Mouse (Mus musculus) neural tube, embryonic 14.5 days (tissue): ENCODE data around the gene Prkcq. TPM values are rescaled to one million over a fixed set of nuclear protein-coding genes. Genes with fewer than 3 reads are reported as not detected.
A peak's percentile ranks its signal among the peaks of the same experiment; 100 is the strongest.

Source experiments
- ATAC-seq: fragments of 200-750 bp; cut with Nextera tagmentation; 2 replicates; pipeline ENCODE4 v1.8.0; 2017; ENCODE audit warnings: low read depth, mild to moderate bottlenecking, moderate TSS enrichment, moderate library complexity
- H3K27ac ChIP-seq: fragments of 300-500 bp; sonication (generic); 2 replicates; pipeline ENCODE4 v1.5.1; 2014; ENCODE audit warnings: low read depth, mild to moderate bottlenecking, control low read depth, low read length, moderate library complexity, mixed read lengths
- H3K27me3 ChIP-seq: fragments of 300-500 bp; sonication (generic); 2 replicates; pipeline ENCODE4 v1.6.1; 2014; ENCODE audit warnings: low read length; ENCODE audit not compliant: control insufficient read depth, insufficient read depth
- H3K36me3 ChIP-seq: fragments of 300-500 bp; sonication (generic); 2 replicates; pipeline ENCODE4 v1.6.1; 2014; ENCODE audit warnings: low read length, mixed read lengths; ENCODE audit not compliant: control insufficient read depth, insufficient read depth
- H3K4me1 ChIP-seq: fragments of 300-500 bp; sonication (generic); 2 replicates; pipeline ENCODE4 v1.6.1; 2014; ENCODE audit warnings: low read length; ENCODE audit not compliant: control insufficient read depth, insufficient read depth
- H3K4me2 ChIP-seq: fragments of 300-500 bp; sonication (generic); 2 replicates; pipeline ENCODE4 v1.6.1; 2014; ENCODE audit warnings: mild to moderate bottlenecking, low read depth, low read length, control low read depth
- H3K4me3 ChIP-seq: fragments of 300-500 bp; sonication (generic); 2 replicates; pipeline ENCODE4 v1.5.1; 2014; ENCODE audit warnings: low read depth, low read length, control low read depth, mixed read lengths
- H3K9ac ChIP-seq: fragments of 300-500 bp; sonication (generic); replicated peaks from 2 replicates; pipeline ENCODE4 v1.6.1; 2014; ENCODE audit warnings: low read depth, mild to moderate bottlenecking, control low read depth, low read length, mixed read lengths
- H3K9me3 ChIP-seq: fragments of 300-500 bp; sonication (generic); 2 replicates; pipeline ENCODE4 v1.6.1; 2016; ENCODE audit warnings: low read length; ENCODE audit not compliant: control insufficient read depth
- WGBS: fragments of 180-500 bp; shearing (Covaris S2); extraction: QIAGEN DNeasy Blood & Tissue Kit; methylation state at CpG from one replicate; pipeline ENCODE4 v1.1.7; 2014; 5-methylcytosine and 5-hydroxymethylcytosine counted together
- polyA plus RNA-seq: library from polyadenylated mRNA; unstranded; fragments of >200 nt; fragmentation: Nextera tagmentation; extraction: Ambion mirVana; gene quantifications from 2 replicates; pipeline ENCODE4 v1.2.1, GENCODE M21; 2014

Gene Prkcq
- polyA plus RNA-seq, 1 experiment from 2014 or later: 39.0 TPM

GRCm38 (mm10) chr2:11278965-11279364 is 107.1 kb downstream of the Prkcq start:
- no peak for ATAC-seq
- Histone ChIP-seq H3K27ac (no peak overlapping the region), H3K4me3 (no peak overlapping the region), H3K4me1 (no peaks in the 10 kb centered on the region), H3K27me3 (no peaks in the 10 kb centered on the region), H3K9me3 (no peaks in the 10 kb centered on the region), H3K4me2 (no peak overlapping the region), H3K36me3 (no peaks in the 10 kb centered on the region), H3K9ac (no peak overlapping the region)
- WGBS: 77% methylated on average over 7 of the region's 7 CpGs

GRCm38 (mm10) chr2:11280247-11280646 is 108.3 kb downstream of the Prkcq start:
- Histone ChIP-seq H3K27ac (no peak overlapping the region), H3K27me3 (no peaks in the 10 kb centered on the region), H3K4me1 (no peaks in the 10 kb centered on the region), H3K4me3 (no peak overlapping the region), H3K4me2 (no peak overlapping the region), H3K36me3 (no peaks in the 10 kb centered on the region), H3K9ac (no peak overlapping the region), H3K9me3 (no peaks in the 10 kb centered on the region)
- no peak for ATAC-seq
- 73% methylated on average over 2 of the region's 2 CpGs for WGBS

GRCm38 (mm10) chr2:11287834-11288530 is 116.1 kb downstream of the Prkcq start:
- ATAC-seq: peak; percentile 79
- 77% methylated on average over 18 of the region's 18 CpGs for WGBS
- no peak overlapping the region for H3K4me3 ChIP-seq

GRCm38 (mm10) chr2:11288531-11288846 is 116.6 kb downstream of the Prkcq start:
- H3K36me3 ChIP-seq: no peaks in the 10 kb centered on the region
- no peak overlapping the region for H3K27ac ChIP-seq
- peak; percentile 93 for ATAC-seq
- H3K9ac ChIP-seq: no peak overlapping the region
- no peak overlapping the region for H3K4me3 ChIP-seq
- H3K4me2 ChIP-seq: no peak overlapping the region
- no peaks in the 10 kb centered on the region for H3K9me3 ChIP-seq
- 5% methylated on average over 7 of the region's 7 CpGs for WGBS
- H3K4me1 ChIP-seq: no peaks in the 10 kb centered on the region
- no peaks in the 10 kb centered on the region for H3K27me3 ChIP-seq

More at GRCm38 (mm10) chr2:11287834-11288530, 116.1 kb downstream of the Prkcq start:
- H3K27ac ChIP-seq: no peak overlapping the region
- no peak overlapping the region for H3K9ac ChIP-seq
- no peaks in the 10 kb centered on the region for H3K27me3 ChIP-seq
- H3K9me3 ChIP-seq: no peaks in the 10 kb centered on the region
- no peaks in the 10 kb centered on the region for H3K36me3 ChIP-seq
- no peaks in the 10 kb centered on the region for H3K4me1 ChIP-seq
- no peak overlapping the region for H3K4me2 ChIP-seq

GRCm38 (mm10) chr2:11290931-11291330 is 119.0 kb downstream of the Prkcq start:
- Histone ChIP-seq H3K36me3 (no peaks in the 10 kb centered on the region), H3K9ac (no peak overlapping the region), H3K4me2 (no peak overlapping the region), H3K4me3 (no peak overlapping the region), H3K27ac (no peak overlapping the region), H3K4me1 (no peaks in the 10 kb centered on the region), H3K9me3 (no peaks in the 10 kb centered on the region), H3K27me3 (no peaks in the 10 kb centered on the region)
- ATAC-seq: no peak
- WGBS: 94% methylated on average over 6 of the region's 6 CpGs

- no peaks in the 10 kb centered on the region for H3K9me3 ChIP-seq
- H3K9ac ChIP-seq: no peak overlapping the region
- ATAC-seq: no peak
- H3K4me1 ChIP-seq: no peaks in the 10 kb centered on the region
- H3K4me2 ChIP-seq: no peak overlapping the region
- no peaks in the 10 kb centered on the region for H3K27me3 ChIP-seq
- H3K36me3 ChIP-seq: no peaks in the 10 kb centered on the region
- H3K4me3 ChIP-seq: no peak overlapping the region
- H3K27ac ChIP-seq: no peak overlapping the region
- 79% methylated on average over 9 of the region's 9 CpGs for WGBS
Observed at GRCm38 (mm10) chr2:11291570-11292405, 119.9 kb downstream of the Prkcq start.

- no peak overlapping the region for H3K4me2 ChIP-seq
- ATAC-seq: no peak
- 86% methylated on average over 13 of the region's 13 CpGs for WGBS
- H3K36me3 ChIP-seq: no peaks in the 10 kb centered on the region
- H3K9me3 ChIP-seq: no peaks in the 10 kb centered on the region
- no peaks in the 10 kb centered on the region for H3K4me1 ChIP-seq
- H3K27me3 ChIP-seq: no peaks in the 10 kb centered on the region
- no peak overlapping the region for H3K27ac ChIP-seq
- no peak overlapping the region for H3K9ac ChIP-seq
- no peak overlapping the region for H3K4me3 ChIP-seq
Observed at GRCm38 (mm10) chr2:11293144-11293543, 121.2 kb downstream of the Prkcq start.

GRCm38 (mm10) chr2:11294643-11295191 is 122.8 kb downstream of the Prkcq start:
- no peaks in the 10 kb centered on the region for H3K27me3 ChIP-seq
- no peaks in the 10 kb centered on the region for H3K4me1 ChIP-seq
- no peak overlapping the region for H3K27ac ChIP-seq
- ATAC-seq: no peak
- H3K9me3 ChIP-seq: no peaks in the 10 kb centered on the region
- H3K9ac ChIP-seq: no peak overlapping the region
- no peaks in the 10 kb centered on the region for H3K36me3 ChIP-seq
- WGBS: 80% methylated on average over 5 of the region's 5 CpGs
- no peak overlapping the region for H3K4me2 ChIP-seq
- no peak overlapping the region for H3K4me3 ChIP-seq

- no peak for ATAC-seq
- Histone ChIP-seq H3K4me3 (no peak overlapping the region), H3K27ac (no peak overlapping the region), H3K4me2 (no peak overlapping the region), H3K9ac (no peak overlapping the region), H3K4me1 (no peaks in the 10 kb centered on the region), H3K9me3 (no peaks in the 10 kb centered on the region), H3K36me3 (no peaks in the 10 kb centered on the region), H3K27me3 (no peaks in the 10 kb centered on the region)
- 83% methylated on average over 7 of the region's 7 CpGs for WGBS
Observed at GRCm38 (mm10) chr2:11298811-11299210, 126.9 kb downstream of the Prkcq start.
